Mouse (Mus musculus): ENCODE results near the gene Arf1. TPM values are rescaled to one million over a fixed set of nuclear protein-coding genes. Genes with fewer than 3 reads are reported as not detected.

The Arf1 gene
- polyA plus RNA-seq, 1 experiment, result 566 TPM

GRCm38 (mm10) chr11:59174189-59174838, 53.8 kb downstream of the Arf1 start:
- no peaks in the 10 kb centered on the region for H3K4me1 ChIP-seq (ENCODE audit: control insufficient read depth, insufficient read depth, low read length)
- no peak overlapping the region for H3K4me3 ChIP-seq (replicated peaks; ENCODE audit: extremely low read depth, low read depth, low read length)
- DNase-seq, result no peak
- 67% methylated on average over 6 of the region's 6 CpGs for WGBS
- TF ChIP-seq POLR2A (IDR thresholded peaks at IDR 0.05; ENCODE audit: borderline replicate concordance, extremely low read depth, low read depth, low read length), result no peak

- 64% methylated on average over 4 of the region's 4 CpGs for WGBS
- Histone ChIP-seq H3K4me1 (ENCODE audit: control insufficient read depth, insufficient read depth, low read length) (no peaks in the 10 kb centered on the region), H3K4me3 (replicated peaks; ENCODE audit: extremely low read depth, low read depth, low read length) (no peak overlapping the region)
- TF ChIP-seq POLR2A (IDR thresholded peaks at IDR 0.05; ENCODE audit: borderline replicate concordance, extremely low read depth, low read depth, low read length), result no peak
- no peak for TF ChIP-seq CTCF (IDR thresholded peaks at IDR 0.05; ENCODE audit: insufficient read depth, low read length)
- no peak for DNase-seq
Observed at GRCm38 (mm10) chr11:59170549-59170948, 57.5 kb downstream of the Arf1 start.

GRCm38 (mm10) chr11:59169807-59170206, 58.3 kb downstream of the Arf1 start:
- Histone ChIP-seq H3K4me3 (replicated peaks; ENCODE audit: extremely low read depth, low read depth, low read length) (no peak overlapping the region), H3K4me1 (ENCODE audit: control insufficient read depth, insufficient read depth, low read length) (no peaks in the 10 kb centered on the region)
- DNase-seq, result no peak
- TF ChIP-seq CTCF (IDR thresholded peaks at IDR 0.05; ENCODE audit: insufficient read depth, low read length) (no peak), POLR2A (IDR thresholded peaks at IDR 0.05; ENCODE audit: borderline replicate concordance, extremely low read depth, low read depth, low read length) (no peak)
- 48% methylated on average over 3 of the region's 3 CpGs for WGBS

- 57% methylated on average over 2 of the region's 2 CpGs for WGBS
- TF ChIP-seq POLR2A (IDR thresholded peaks at IDR 0.05; ENCODE audit: borderline replicate concordance, extremely low read depth, low read depth, low read length), result no peak
- TF ChIP-seq CTCF (IDR thresholded peaks at IDR 0.05; ENCODE audit: insufficient read depth, low read length), result no peak
- no peak for DNase-seq
- Histone ChIP-seq H3K4me3 (replicated peaks; ENCODE audit: extremely low read depth, low read depth, low read length) (no peak overlapping the region), H3K4me1 (ENCODE audit: control insufficient read depth, insufficient read depth, low read length) (no peaks in the 10 kb centered on the region)
Observed at GRCm38 (mm10) chr11:59165616-59166241, 62.3 kb downstream of the Arf1 start.

- 72% methylated on average over 9 of the region's 9 CpGs for WGBS
- DNase-seq, result no peak
- no peak for TF ChIP-seq CTCF (IDR thresholded peaks at IDR 0.05; ENCODE audit: insufficient read depth, low read length)
- TF ChIP-seq POLR2A (IDR thresholded peaks at IDR 0.05; ENCODE audit: borderline replicate concordance, extremely low read depth, low read depth, low read length), result no peak
- H3K4me1 ChIP-seq (ENCODE audit: control insufficient read depth, insufficient read depth, low read length), result no peaks in the 10 kb centered on the region
- no peak overlapping the region for H3K4me3 ChIP-seq (replicated peaks; ENCODE audit: extremely low read depth, low read depth, low read length)
Observed at GRCm38 (mm10) chr11:59164384-59164783, 63.7 kb downstream of the Arf1 start.

GRCm38 (mm10) chr11:59163255-59164236, 64.5 kb downstream of the Arf1 start, which contains the start of gene Iba57:
Gene Iba57, minus strand, starts transcription at chr11:59163739.
- DNase-seq, result peak; percentile 95
- peak; percentile 63 for TF ChIP-seq POLR2A (IDR thresholded peaks at IDR 0.05; ENCODE audit: borderline replicate concordance, extremely low read depth, low read depth, low read length)
- TF ChIP-seq CTCF (IDR thresholded peaks at IDR 0.05; ENCODE audit: insufficient read depth, low read length), result no peak

GRCm38 (mm10) chr11:59162443-59163254, 65.4 kb downstream of the Arf1 start:
- WGBS, result 47% methylated on average over 9 of the region's 9 CpGs
- DNase-seq, result no peak
- no peaks in the 10 kb centered on the region for H3K4me1 ChIP-seq (ENCODE audit: control insufficient read depth, insufficient read depth, low read length)
- H3K4me3 ChIP-seq (replicated peaks; ENCODE audit: extremely low read depth, low read depth, low read length), result peak overlapping the region; percentile 42
- TF ChIP-seq POLR2A (IDR thresholded peaks at IDR 0.05; ENCODE audit: borderline replicate concordance, extremely low read depth, low read depth, low read length) (no peak; the same call in 1 of the 2 replicates), CTCF (IDR thresholded peaks at IDR 0.05; ENCODE audit: insufficient read depth, low read length) (no peak)

More at GRCm38 (mm10) chr11:59163255-59164236, 64.5 kb downstream of the Arf1 start, which contains the start of gene Iba57:
- H3K4me3 ChIP-seq (replicated peaks; ENCODE audit: extremely low read depth, low read depth, low read length), result peak within 1 kb of the TSS; percentile 70
- H3K4me1 ChIP-seq (ENCODE audit: control insufficient read depth, insufficient read depth, low read length), result no peaks in the 10 kb centered on the region
- 1% methylated on average over 68 of the region's 68 CpGs for WGBS

Other genes with a start within 250 kb of the Arf1 start
- gene Obscn, start 91.9 kb downstream of the Arf1 start, polyA plus RNA-seq (2012; rRNA removed), result 5.3 and 19.0 TPM in 2 replicates
- gene Iba57, start 64.5 kb downstream of the Arf1 start, polyA plus RNA-seq (2012; rRNA removed), result 3.7 and 3.9 TPM in 2 replicates
- gene Gjc2, start 45.1 kb downstream of the Arf1 start, polyA plus RNA-seq (2012; rRNA removed), result 1.7 and 3.5 TPM in 2 replicates
- 100 and 126 TPM in 2 replicates for gene Guk1, start 36.1 kb downstream of the Arf1 start, polyA plus RNA-seq (2012; rRNA removed)
- 26.0 and 27.0 TPM in 2 replicates for gene Mrpl55, start 25.8 kb downstream of the Arf1 start, polyA plus RNA-seq (2012; rRNA removed)
- gene 2310033P09Rik, start 19.9 kb downstream of the Arf1 start, polyA plus RNA-seq (2012; rRNA removed), result 23.5 and 29.2 TPM in 2 replicates
- gene Wnt3a, start 62.5 kb upstream of the Arf1 start, polyA plus RNA-seq (2012; rRNA removed), result 9.4 and 15.4 TPM in 2 replicates
- 6.9 and 7.8 TPM in 2 replicates for gene Wnt9a, start 78.7 kb upstream of the Arf1 start, polyA plus RNA-seq (2012; rRNA removed)
- not detected in 2 replicates for gene Prss38, start 147.4 kb upstream of the Arf1 start, polyA plus RNA-seq (2012; rRNA removed)
- gene Jmjd4, start 221.8 kb upstream of the Arf1 start, polyA plus RNA-seq (2012; rRNA removed), result 5.0 and 5.5 TPM in 2 replicates
- gene Snap47, start 222.9 kb upstream of the Arf1 start, polyA plus RNA-seq (2012; rRNA removed), result 36.8 and 49.7 TPM in 2 replicates
- gene Zfp867, start 244.2 kb upstream of the Arf1 start, polyA plus RNA-seq (2012; rRNA removed), result 0.45 and 0.97 TPM in 2 replicates

Measured in lung, adult 2 months (tissue).